Comparison of ENCODE assay signal across 10 mouse cellular contexts in the genomic region with DNA sequence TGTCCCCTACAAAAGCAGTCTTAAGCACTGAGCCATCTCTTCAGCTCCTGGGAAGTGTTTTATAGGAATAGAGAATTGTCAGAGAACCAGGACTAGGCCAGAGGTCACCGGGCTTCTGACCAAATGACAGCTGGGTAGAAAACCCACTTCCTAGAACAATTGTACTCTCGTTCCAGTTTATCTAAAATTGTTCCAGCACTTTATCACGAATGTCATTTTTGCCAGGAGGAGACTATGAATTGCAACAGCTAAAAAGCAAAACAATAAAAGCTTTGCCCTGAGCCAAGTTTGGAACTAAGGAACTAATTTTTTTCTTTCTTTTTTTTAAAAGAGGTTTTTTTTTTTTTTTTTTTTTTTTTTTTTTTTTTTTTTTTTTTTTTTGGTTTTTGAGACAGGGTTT. TPM values are rescaled to one million over a fixed set of nuclear protein-coding genes. Genes with fewer than 3 reads are reported as not detected.
DNase-seq lines count a peak whose midpoint lies in the region; ATAC-seq and TF ChIP-seq lines count a peak whose summit lies in the region.
"Had no signal": no experiment of that assay in that cellular context is flagged by ENCODE, and none has a peak within 500 bp of the region (broad histone marks: within the 10 kb centered on the region; RNA-seq: fewer than 3 reads in every experiment).

No protein-coding gene starts in this region.

- ATAC-seq in kidney, postnatal 0 days (replicated peaks; ENCODE audit: low FRiP score, low read depth), result no peak
- ATAC-seq in intestine, embryonic 16.5 days, result no peak
- ATAC-seq: midbrain, embryonic 16.5 days had no signal

- TF ChIP-seq CTCF in kidney, postnatal 0 days (IDR thresholded peaks at IDR 0.05; ENCODE audit: low read depth), result no peak
- TF ChIP-seq CTCF in small intestine, adult 2 months (IDR thresholded peaks at IDR 0.05; ENCODE audit: extremely low read depth, insufficient read length, insufficient replicate concordance, low read depth, low read length), result no peak

- WGBS in kidney, postnatal 0 days, result 58% methylated on average over 3 of the region's 3 CpGs
- 31% methylated on average over 3 of the region's 3 CpGs for WGBS in small intestine, adult 2 months
- 53% methylated on average over 3 of the region's 3 CpGs for WGBS in intestine, embryonic 16.5 days

- no peak overlapping the region for H3K4me2 ChIP-seq in kidney, postnatal 0 days (ENCODE audit: low read length)
- H3K4me2 ChIP-seq in intestine, embryonic 16.5 days (ENCODE audit: low read depth, low read length), result no peak overlapping the region

- H3K27me3 ChIP-seq in kidney, postnatal 0 days (ENCODE audit: insufficient read depth, low read length), result no peaks in the 10 kb centered on the region
- H3K27me3 ChIP-seq in small intestine, adult 2 months (ENCODE audit: control insufficient read depth, insufficient read depth, low read length), result no peaks in the 10 kb centered on the region
- H3K27me3 ChIP-seq in intestine, embryonic 16.5 days (replicated peaks; ENCODE audit: control insufficient read depth, insufficient read depth, low read length), result no peaks in the 10 kb centered on the region

- no peak overlapping the region for H3K9ac ChIP-seq in kidney, postnatal 0 days (ENCODE audit: low read depth, low read length)
- no peak overlapping the region for H3K9ac ChIP-seq in intestine, embryonic 16.5 days (ENCODE audit: low read depth, low read length)

- no peak overlapping the region for H3K4me3 ChIP-seq in kidney, postnatal 0 days (replicated peaks; ENCODE audit: low read depth, low read length)
- H3K4me3 ChIP-seq in small intestine, adult 2 months (ENCODE audit: low read depth, low read length), result no peak overlapping the region
- no peak overlapping the region for H3K4me3 ChIP-seq in intestine, embryonic 16.5 days (ENCODE audit: low read length)

- H3K27ac ChIP-seq in kidney, postnatal 0 days, result no peak overlapping the region
- peak overlapping the region; percentile 1; the same call in 1 of the 2 replicates for H3K27ac ChIP-seq in small intestine, adult 2 months (ENCODE audit: insufficient read depth, low read depth, low read length)
- H3K27ac ChIP-seq in intestine, embryonic 16.5 days (ENCODE audit: low read length), result no peak overlapping the region

- no peaks in the 10 kb centered on the region for H3K36me3 ChIP-seq in kidney, postnatal 0 days (ENCODE audit: insufficient read depth, low read length)
- H3K36me3 ChIP-seq in small intestine, adult 2 months (ENCODE audit: control insufficient read depth, insufficient read depth, low read length), result no peaks in the 10 kb centered on the region
- no peaks in the 10 kb centered on the region for H3K36me3 ChIP-seq in intestine, embryonic 16.5 days (ENCODE audit: control insufficient read depth, insufficient read depth, low read length)

- TF ChIP-seq POLR2A in small intestine, adult 2 months (IDR thresholded peaks at IDR 0.05; ENCODE audit: low read depth, low read length), result no peak

- DNase-seq in ovary, adult 18-20 months (ENCODE audit: low spot score), result peak; percentile 70
- DNase-seq in ovary, postnatal 10 days (ENCODE audit: low spot score), result no peak
- DNase-seq in heart, adult 9 months (ENCODE audit: low spot score in 2 of 2), result peak; percentile 80 to 88
- peak; percentile 55 for DNase-seq in kidney, postnatal 0 days (ENCODE audit: low spot score)
- DNase-seq in frontal cortex, postnatal 36 days (ENCODE audit: low spot score in 2 of 2), result no peak
- no peak for DNase-seq in MN1 (ENCODE audit: low spot score)
- DNase-seq: thymus, postnatal 36 days had no signal

- peaks cover 25% of the 10 kb centered on the region for H3K4me1 ChIP-seq in kidney, postnatal 0 days (replicated peaks; ENCODE audit: insufficient read depth, low read length)
- H3K4me1 ChIP-seq in small intestine, adult 2 months (ENCODE audit: control insufficient read depth, insufficient read depth, insufficient read length, low read length), result peaks cover 6% of the 10 kb centered on the region
- peaks cover 16% of the 10 kb centered on the region for H3K4me1 ChIP-seq in intestine, embryonic 16.5 days (ENCODE audit: control insufficient read depth, insufficient read depth, low read length)

- no peaks in the 10 kb centered on the region for H3K9me3 ChIP-seq in kidney, postnatal 0 days (replicated peaks; ENCODE audit: low read length)
- H3K9me3 ChIP-seq in intestine, embryonic 16.5 days (ENCODE audit: control insufficient read depth, low read length), result peaks cover 4% of the 10 kb centered on the region

RNA-seq across cellular contexts. Expression of gene Wbp2, which starts 8.8 kb away (rescaled TPM):
- polyA plus RNA-seq in kidney, postnatal 0 days (2015; fragmentation: Nextera tagmentation; extraction: Ambion mirVana), result 121 and 125 TPM in 2 replicates
- 139 and 334 TPM in 2 replicates for polyA plus RNA-seq in small intestine, adult 2 months (2012; rRNA removed)
- 135 and 160 TPM in 2 replicates for polyA plus RNA-seq in intestine, embryonic 16.5 days (2015; fragmentation: Nextera tagmentation; extraction: Ambion mirVana)

RNA-seq across cellular contexts. Expression of gene Unc13d, which starts 17.8 kb away (rescaled TPM):
- polyA plus RNA-seq in kidney, postnatal 0 days (2015; fragmentation: Nextera tagmentation; extraction: Ambion mirVana), result 0.54 and 0.75 TPM in 2 replicates
- polyA plus RNA-seq in small intestine, adult 2 months (2012; rRNA removed), result 5.8 and 7.1 TPM in 2 replicates
- 6.4 and 7.5 TPM in 2 replicates for polyA plus RNA-seq in intestine, embryonic 16.5 days (2015; fragmentation: Nextera tagmentation; extraction: Ambion mirVana)

RNA-seq across cellular contexts. Expression of gene Trim47, which starts 31.4 kb away (rescaled TPM):
- polyA plus RNA-seq in kidney, postnatal 0 days (2015; fragmentation: Nextera tagmentation; extraction: Ambion mirVana), result 40.8 and 41.7 TPM in 2 replicates
- 28.3 and 28.5 TPM in 2 replicates for polyA plus RNA-seq in small intestine, adult 2 months (2012; rRNA removed)
- polyA plus RNA-seq in intestine, embryonic 16.5 days (2015; fragmentation: Nextera tagmentation; extraction: Ambion mirVana), result 13.9 and 14.7 TPM in 2 replicates

RNA-seq across cellular contexts. Expression of gene Trim65, which starts 35.4 kb away (rescaled TPM):
- polyA plus RNA-seq in kidney, postnatal 0 days (2015; fragmentation: Nextera tagmentation; extraction: Ambion mirVana), result 3.1 and 3.3 TPM in 2 replicates
- 11.9 and 13.3 TPM in 2 replicates for polyA plus RNA-seq in small intestine, adult 2 months (2012; rRNA removed)
- polyA plus RNA-seq in intestine, embryonic 16.5 days (2015; fragmentation: Nextera tagmentation; extraction: Ambion mirVana), result 7.7 and 9.3 TPM in 2 replicates

RNA-seq across cellular contexts. Expression of gene Mrpl38, which starts 43.1 kb away (rescaled TPM):
- 81.1 and 89.8 TPM in 2 replicates for polyA plus RNA-seq in kidney, postnatal 0 days (2015; fragmentation: Nextera tagmentation; extraction: Ambion mirVana)
- 36.4 and 40.1 TPM in 2 replicates for polyA plus RNA-seq in small intestine, adult 2 months (2012; rRNA removed)
- polyA plus RNA-seq in intestine, embryonic 16.5 days (2015; fragmentation: Nextera tagmentation; extraction: Ambion mirVana), result 104 and 110 TPM in 2 replicates

Comparison
In these comparisons a context has a peak if more than half of its experiments do, and no peak if none do; other contexts are left out.
1. DNase-seq: peak in ovary, adult 18-20 months (single experiment), heart, adult 9 months (2 of 2) and kidney, postnatal 0 days (single experiment); none in ovary, postnatal 10 days (single experiment), frontal cortex, postnatal 36 days (0 of 2) and MN1 (single experiment).